Mouse (Mus musculus) left cerebral cortex, postnatal 4 days (tissue): ENCODE measurements around the gene Krtap31-2. TPM values are rescaled to one million over a fixed set of nuclear protein-coding genes. Genes with fewer than 3 reads are reported as not detected.

ENCODE experiments used
- DNase-seq: peaks from one replicate; pipeline ENCODE4 v3.0.0-alpha.2; 2022
- intact Hi-C: fragments of 180-260 bp; cut with DNase I; formaldehyde crosslinking; loops from one replicate; pipeline ENCODE4 v1.15.1; 2025
- total RNA-seq, 2 experiments: library from RNA; stranded (reverse); gene quantifications; 2 replicates each; pipeline ENCODE4 v1.2.3; 2021

The Krtap31-2 gene
- not detected for total RNA-seq

DNA sequence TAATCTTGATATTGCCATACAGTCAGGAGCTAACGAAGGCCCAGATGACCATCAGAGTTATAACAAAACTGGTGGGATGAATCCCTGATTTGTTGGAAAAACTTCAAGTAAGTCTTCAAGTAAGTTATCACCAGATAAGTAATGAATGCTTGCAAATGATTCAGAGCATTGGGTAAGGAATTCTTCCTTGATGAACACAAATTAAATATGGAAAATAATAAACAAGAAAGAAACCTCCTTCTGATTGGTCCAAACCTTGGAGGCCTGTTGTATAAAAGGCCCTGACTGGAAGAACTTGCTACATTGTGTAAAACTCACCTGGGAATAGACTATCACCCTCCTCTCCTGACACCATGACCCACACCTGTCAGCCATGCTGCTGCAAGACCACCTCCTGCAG, at the start of gene Krtap31-2:
Krtap31-2 (plus strand) TSS at position 301 of the 400 bp plus-strand sequence.
- intact Hi-C loops = no loop called here
- DNase-seq = no peak

DNA sequence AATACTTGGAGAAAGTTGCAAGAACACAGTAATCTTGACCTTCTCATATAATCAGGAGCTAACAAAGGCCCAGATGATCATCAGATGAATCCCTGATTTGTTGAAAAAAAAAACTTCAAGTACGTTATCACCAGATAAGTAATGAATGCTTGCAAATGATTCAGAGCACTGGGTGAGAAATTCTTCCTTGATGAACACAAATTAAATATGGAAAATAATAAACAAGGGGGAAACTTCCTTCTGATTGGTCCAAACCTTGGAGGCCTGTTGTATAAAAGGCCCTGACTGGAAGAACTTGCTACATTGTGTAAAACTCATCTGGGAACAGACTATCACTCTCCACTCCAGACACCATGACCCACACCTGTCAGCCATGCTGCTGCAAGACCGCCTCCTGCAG, 28.5 kb upstream of the Krtap31-2 start, which contains the start of gene Krtap31-1:
Krtap31-1 (plus strand) TSS at position 301 of the 400 bp plus-strand sequence.
- intact Hi-C loops = no loop called here
- DNase-seq = no peak

- intact Hi-C loops = no loop called here
- DNase-seq = no peak
These were observed 21.6 kb upstream of the Krtap31-2 start, which contains the start of gene Gm11565 for GRCm38 (mm10) chr11:99914451-99914850. TSS of gene Gm11565 (plus strand) at chr11:99914751.

- intact Hi-C loops = no loop called here
- DNase-seq = no peak
These were observed 1.7 kb downstream of the Krtap31-2 start for GRCm38 (mm10) chr11:99937751-99938264.

DNA sequence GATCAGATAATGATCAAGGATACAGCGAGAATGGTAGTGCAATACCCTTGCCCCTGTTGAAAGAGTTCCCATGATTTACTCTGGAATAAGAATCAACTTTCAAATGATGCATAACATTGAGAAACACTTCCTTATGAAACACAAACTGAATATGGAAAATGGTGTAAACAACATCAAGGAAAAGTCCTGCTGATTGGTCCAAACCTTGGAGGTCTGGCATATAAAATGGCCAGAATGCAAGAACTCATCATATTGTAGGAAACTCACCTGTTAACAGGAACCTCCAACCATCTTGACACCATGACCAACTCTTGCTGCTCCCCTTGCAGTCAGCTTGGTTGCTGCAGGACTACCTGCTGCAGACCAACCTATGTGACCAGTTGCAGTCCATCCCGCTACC, 12.1 kb downstream of the Krtap31-2 start, which contains the start of gene Krtap9-5:
Krtap9-5 (plus strand) TSS at position 301 of the 400 bp plus-strand sequence.
- no peak for DNase-seq
- intact Hi-C loops = no loop called here

DNA sequence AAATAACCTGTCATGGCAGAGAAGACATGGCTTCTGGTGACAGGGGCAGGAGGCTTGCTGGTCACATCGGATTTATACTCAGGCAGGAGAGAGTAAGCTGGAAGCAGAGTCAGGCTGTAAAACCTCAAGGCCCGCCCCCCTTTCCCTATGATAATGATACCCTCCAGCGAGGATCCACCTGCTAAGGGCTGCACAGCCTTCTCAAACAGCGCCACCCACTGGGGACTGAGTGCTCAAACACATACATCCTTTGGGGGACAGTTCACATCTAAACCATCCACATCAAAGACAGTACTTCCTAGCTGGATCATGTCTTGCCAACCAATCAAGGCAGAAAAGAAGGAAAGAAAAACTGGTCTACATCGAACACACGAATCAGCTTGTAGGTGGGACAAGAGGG, 28.1 kb downstream of the Krtap31-2 start:
- intact Hi-C loops = no loop called here
- no peak for DNase-seq

- intact Hi-C loops = no loop called here
- no peak for DNase-seq
These were observed 29.9 kb downstream of the Krtap31-2 start for GRCm38 (mm10) chr11:99965961-99966360.

- no peak for DNase-seq
- intact Hi-C loops = no loop called here
These were observed 42.9 kb downstream of the Krtap31-2 start, which contains the start of gene Krtap29-1 for GRCm38 (mm10) chr11:99978953-99979352. TSS of gene Krtap29-1 (minus strand) at chr11:99979053.

DNA sequence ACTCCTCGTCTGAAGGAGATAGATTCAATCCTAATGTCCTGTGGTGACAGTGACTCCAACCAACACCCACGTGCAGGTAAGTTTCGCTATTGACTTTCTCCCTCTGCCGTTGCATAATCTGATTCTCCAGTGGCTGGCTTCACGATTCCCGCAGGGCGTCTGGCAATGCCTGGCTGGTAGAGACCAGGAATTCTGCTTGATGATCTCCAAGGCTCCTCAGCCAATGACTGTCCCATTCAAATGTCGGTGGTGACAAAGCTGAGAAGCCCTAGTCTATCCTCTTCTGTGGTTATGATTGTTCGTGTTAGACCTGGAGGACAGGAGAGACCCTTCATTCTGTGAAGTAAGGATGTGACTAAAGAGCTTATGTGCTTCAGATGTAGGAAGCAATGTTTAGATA, 46.6 kb downstream of the Krtap31-2 start:
- intact Hi-C loops = no loop called here
- DNase-seq = no peak

- DNase-seq = no peak
- intact Hi-C loops = no loop called here
These were observed 47.4 kb downstream of the Krtap31-2 start for GRCm38 (mm10) chr11:99983442-99983841.

GRCm38 (mm10) chr11:99985291-99986092, 49.4 kb downstream of the Krtap31-2 start:
- intact Hi-C loops = no loop called here
- DNase-seq = peak; percentile 67

GRCm38 (mm10) chr11:99986180-99986647, 50.1 kb downstream of the Krtap31-2 start, which contains the start of gene Krtap16-1:
TSS of gene Krtap16-1 (minus strand) at chr11:99986597.
- no peak for DNase-seq
- intact Hi-C loops = no loop called here

Other genes starting within 250 kb of the Krtap31-2 start
- gene Gm14190, start 245.6 kb upstream of the Krtap31-2 start, total RNA-seq = not detected
- gene Gm14180, start 202.0 kb upstream of the Krtap31-2 start, total RNA-seq = not detected
- not detected for gene Gm11595, start 163.4 kb upstream of the Krtap31-2 start, total RNA-seq
- not detected for gene Krtap4-8, start 155.6 kb upstream of the Krtap31-2 start, total RNA-seq
- gene Krtap4-9, start 151.1 kb upstream of the Krtap31-2 start, total RNA-seq = not detected
- gene Gm11596, start 142.8 kb upstream of the Krtap31-2 start, total RNA-seq = not detected
- gene Gm11569, start 137.4 kb upstream of the Krtap31-2 start, total RNA-seq = not detected
- not detected for gene Gm11554, start 131.8 kb upstream of the Krtap31-2 start, total RNA-seq
- not detected for gene Krtap4-13, start 126.4 kb upstream of the Krtap31-2 start, total RNA-seq
- gene Gm11564, start 120.6 kb upstream of the Krtap31-2 start, total RNA-seq = not detected
- not detected for gene 2300003K06Rik, start 98.2 kb upstream of the Krtap31-2 start, total RNA-seq
- not detected for gene Krtap4-16, start 84.7 kb upstream of the Krtap31-2 start, total RNA-seq
- gene Gm11568, start 78.4 kb upstream of the Krtap31-2 start, total RNA-seq = not detected
- not detected for gene Gm11559, start 71.8 kb upstream of the Krtap31-2 start, total RNA-seq
- gene Krtap9-1, start 62.9 kb upstream of the Krtap31-2 start, total RNA-seq = not detected
- not detected for gene Gm11567, start 57.1 kb upstream of the Krtap31-2 start, total RNA-seq
- gene Krtap31-1, start 28.4 kb upstream of the Krtap31-2 start, total RNA-seq = not detected
- not detected for gene Gm11565, start 21.5 kb upstream of the Krtap31-2 start, total RNA-seq
- gene Krtap9-5, start 12.2 kb downstream of the Krtap31-2 start, total RNA-seq = not detected
- gene Krtap29-1, start 42.8 kb downstream of the Krtap31-2 start, total RNA-seq = not detected
- gene Krtap16-1, start 50.3 kb downstream of the Krtap31-2 start, total RNA-seq = not detected
- not detected for gene Krtap17-1, start 57.7 kb downstream of the Krtap31-2 start, total RNA-seq
- under 1 TPM in 1 of 2 experiments, not detected in 1; 0.30 TPM for gene Krt33a, start 79.9 kb downstream of the Krtap31-2 start, total RNA-seq
- not detected for gene Krt33b, start 93.6 kb downstream of the Krtap31-2 start, total RNA-seq
- gene Krt34, start 105.3 kb downstream of the Krtap31-2 start, total RNA-seq = not detected
- not detected for gene Krt31, start 114.3 kb downstream of the Krtap31-2 start, total RNA-seq
- gene Krt32, start 151.9 kb downstream of the Krtap31-2 start, total RNA-seq = not detected
- not detected for gene Krt35, start 159.9 kb downstream of the Krtap31-2 start, total RNA-seq
- not detected for gene Krt36, start 169.3 kb downstream of the Krtap31-2 start, total RNA-seq
- not detected for gene Krt13, start 185.3 kb downstream of the Krtap31-2 start, total RNA-seq
- not detected for gene Krt15, start 199.6 kb downstream of the Krtap31-2 start, total RNA-seq
- 1 to 10 TPM; 1.2 to 1.5 TPM for gene Krt19, start 212.4 kb downstream of the Krtap31-2 start, total RNA-seq